ENCODE assay signal across 16 mouse cellular contexts in the genomic region with DNA sequence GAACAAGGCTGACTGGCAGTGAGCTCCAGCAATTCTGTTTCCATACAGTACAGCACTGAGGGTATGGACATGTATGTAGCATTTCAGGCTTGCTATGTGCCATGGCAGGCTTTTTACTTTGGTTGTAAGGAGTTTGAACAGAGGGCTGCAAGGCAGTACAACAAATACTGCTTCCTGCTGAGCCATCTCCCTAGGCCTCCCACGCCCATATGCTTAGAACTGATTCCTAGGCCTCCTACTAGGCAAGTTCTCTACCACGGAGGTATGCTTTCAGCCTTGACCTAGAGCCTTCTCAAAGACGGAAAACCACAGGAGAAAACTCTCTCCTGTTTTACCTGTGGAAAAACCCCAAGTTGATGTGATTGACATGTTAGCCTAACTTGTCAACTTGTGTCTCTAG.
"Had no signal": no experiment of that assay in that cellular context is flagged by ENCODE, and none has a peak within 500 bp of the region (broad histone marks: within the 10 kb centered on the region; RNA-seq: fewer than 3 reads in every experiment).

No protein-coding gene starts in this region.

- DNase-seq: kidney, adult 18-20 months; kidney, postnatal 10 days; kidney, postnatal 4 days; lung, postnatal 14 days; right cerebral cortex, postnatal 4 days; spleen, adult 18-20 months; thymus, postnatal 4 days had no signal

- H3K9ac ChIP-seq: intestine, embryonic 15.5 days; lung, embryonic 15.5 days; midbrain, embryonic 12.5 days; neural tube, embryonic 13.5 days had no signal

- H3K9me3 ChIP-seq: intestine, embryonic 15.5 days; limb, embryonic 10.5 days; lung, embryonic 15.5 days; megakaryocyte, embryonic 14.5 days; midbrain, embryonic 12.5 days; neural tube, embryonic 13.5 days had no signal

- H3K36me3 ChIP-seq: intestine, embryonic 15.5 days; limb, embryonic 10.5 days; lung, embryonic 15.5 days; midbrain, embryonic 12.5 days; neural tube, embryonic 13.5 days had no signal

- H3K4me1 ChIP-seq: intestine, embryonic 15.5 days; limb, embryonic 10.5 days; lung, embryonic 15.5 days; megakaryocyte, embryonic 14.5 days; midbrain, embryonic 12.5 days; neural tube, embryonic 13.5 days had no signal

- ATAC-seq: midbrain, embryonic 16.5 days had no signal

- H3K27me3 ChIP-seq: intestine, embryonic 15.5 days; lung, embryonic 15.5 days; megakaryocyte, embryonic 14.5 days; midbrain, embryonic 12.5 days; neural tube, embryonic 13.5 days had no signal

- H3K4me2 ChIP-seq: intestine, embryonic 15.5 days; lung, embryonic 15.5 days; midbrain, embryonic 12.5 days; neural tube, embryonic 13.5 days had no signal

- H3K27ac ChIP-seq: intestine, embryonic 15.5 days; left cerebral cortex, adult 2 months; limb, embryonic 10.5 days; lung, embryonic 15.5 days; macrophage; midbrain, embryonic 12.5 days; neural tube, embryonic 13.5 days had no signal

- H3K4me3 ChIP-seq: intestine, embryonic 15.5 days; left cerebral cortex, adult 2 months; limb, embryonic 10.5 days; lung, embryonic 15.5 days; megakaryocyte, embryonic 14.5 days; midbrain, embryonic 12.5 days; neural tube, embryonic 13.5 days had no signal
